Mouse (Mus musculus) forebrain, embryonic 11.5 days (tissue): ENCODE data around the gene Dlx6. TPM values are rescaled to one million over a fixed set of nuclear protein-coding genes. Genes with fewer than 3 reads are reported as not detected.

Experiments used
- ATAC-seq: fragments of 200-750 bp; cut with Nextera tagmentation; replicated peaks from 2 replicates; pipeline ENCODE4 v1.8.0; 2017; ENCODE audit warnings: moderate TSS enrichment; ENCODE audit not compliant: low FRiP score
- DNase-seq: peaks from one replicate; pipeline ENCODE4 v3.0.0-alpha.2; 2017; ENCODE audit warnings: low spot score
- H3K27ac ChIP-seq: fragments of 300-500 bp; sonication (generic); 2 replicates; pipeline ENCODE4 v1.5.1; 2014; ENCODE audit warnings: low read depth, low read length
- H3K27me3 ChIP-seq: fragments of 300-500 bp; sonication (generic); 2 replicates; pipeline ENCODE4 v1.6.1; 2014; ENCODE audit warnings: mild to moderate bottlenecking, low read length, mixed read lengths; ENCODE audit not compliant: control insufficient read depth, insufficient read depth
- H3K36me3 ChIP-seq: fragments of 300-500 bp; sonication (generic); 2 replicates; pipeline ENCODE4 v1.6.1; 2014; ENCODE audit warnings: mild to moderate bottlenecking, low read length, moderate library complexity, mixed read lengths; ENCODE audit not compliant: control insufficient read depth, insufficient read depth
- H3K4me1 ChIP-seq: fragments of 300-500 bp; sonication (generic); replicated peaks from 2 replicates; pipeline ENCODE4 v1.6.1; 2014; ENCODE audit warnings: low read length, mixed read lengths; ENCODE audit not compliant: control insufficient read depth, insufficient read depth
- H3K4me2 ChIP-seq: fragments of 300-500 bp; sonication (generic); 2 replicates; pipeline ENCODE4 v1.6.1; 2014; ENCODE audit warnings: low read depth, mild to moderate bottlenecking, low read length, moderate library complexity, mixed read lengths; ENCODE audit not compliant: severe bottlenecking
- H3K4me3 ChIP-seq: fragments of 300-500 bp; sonication (generic); 2 replicates; pipeline ENCODE4 v1.5.1; 2014; ENCODE audit warnings: low read depth, low read length
- H3K9ac ChIP-seq: fragments of 300-500 bp; sonication (generic); 2 replicates; pipeline ENCODE4 v1.6.1; 2014; ENCODE audit warnings: low read length
- H3K9me3 ChIP-seq: fragments of 300-500 bp; sonication (generic); 2 replicates; pipeline ENCODE4 v1.6.1; 2016; ENCODE audit warnings: low read length, mixed read lengths; ENCODE audit not compliant: control insufficient read depth
- WGBS: fragments of 180-500 bp; shearing (Covaris S2); extraction: QIAGEN DNeasy Blood & Tissue Kit; methylation state at CpG from one replicate; pipeline ENCODE4 v1.1.7; 2014; 5-methylcytosine and 5-hydroxymethylcytosine counted together
- polyA plus RNA-seq: library from polyadenylated mRNA; unstranded; fragments of >200 nt; fragmentation: Nextera tagmentation; extraction: Ambion mirVana; gene quantifications from 2 replicates; pipeline ENCODE4 v1.2.1, GENCODE M21; 2014

Dlx6 gene
- polyA plus RNA-seq, 1 experiment from 2014 or later, result 4.5 TPM

DNA sequence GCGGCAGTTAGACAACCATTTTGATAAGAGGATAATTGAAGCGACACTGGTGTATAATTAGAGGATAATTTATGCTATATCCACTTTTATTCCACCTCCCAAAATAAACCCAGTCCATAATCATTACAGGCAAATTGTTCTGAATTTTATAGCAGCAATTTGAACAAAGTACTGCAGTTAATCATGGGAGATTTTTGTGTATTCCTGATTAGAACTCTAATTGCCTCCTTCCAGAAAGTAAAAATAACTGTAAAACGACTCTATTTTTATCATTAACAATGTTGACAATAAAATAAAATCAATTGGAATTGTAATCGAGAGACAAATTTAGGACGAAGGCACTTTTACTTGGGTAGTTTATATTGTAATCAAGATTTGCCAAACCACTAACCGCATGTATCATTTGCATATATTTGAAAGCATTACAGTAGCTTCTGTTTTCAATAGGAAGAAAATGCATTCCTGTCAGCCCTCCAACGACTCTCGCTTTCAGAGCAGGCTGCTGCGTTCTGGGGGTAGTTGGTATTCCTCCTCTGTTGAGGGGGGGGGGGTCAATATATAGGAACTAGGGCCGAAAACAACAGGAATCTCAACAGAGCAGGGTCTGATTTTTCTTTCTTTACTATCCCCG is 1.2 kb upstream of the Dlx6 start:
- no peak for DNase-seq
- no peak overlapping the region; the same call in 1 of the 2 replicates for H3K27ac ChIP-seq
- 3% methylated on average over 11 of the region's 11 CpGs for WGBS

DNA sequence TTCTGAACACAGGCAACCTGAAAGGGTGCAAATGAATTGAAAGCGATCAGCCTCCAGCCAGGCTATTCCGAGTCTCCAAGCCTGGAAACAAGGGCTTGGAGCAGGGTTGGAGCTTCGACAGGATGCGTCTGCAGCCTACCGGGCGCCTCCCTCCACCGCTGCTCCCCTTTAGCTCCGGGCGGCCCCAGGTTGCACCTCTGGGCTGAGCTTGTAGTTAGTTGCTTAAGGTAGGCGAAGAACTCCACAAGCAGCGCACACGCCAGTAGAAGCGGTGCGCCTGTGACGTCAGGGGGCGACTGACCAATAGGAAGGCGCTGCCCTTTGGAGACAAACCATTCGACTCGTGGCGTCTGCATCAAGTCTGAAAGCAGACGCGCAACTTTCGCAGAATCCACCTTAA is 523 bp upstream of the Dlx6 start:
- Histone ChIP-seq H3K4me1 (peaks cover 12% of the 10 kb centered on the region; the same call in 1 of the 2 replicates), H3K36me3 (no peaks in the 10 kb centered on the region), H3K27me3 (peaks cover 85% of the 10 kb centered on the region), H3K4me3 (peak overlapping the region; percentile 49), H3K27ac (peak overlapping the region; percentile 79), H3K4me2 (peak overlapping the region; percentile 85), H3K9ac (peak overlapping the region; percentile 40), H3K9me3 (no peaks in the 10 kb centered on the region)
- ATAC-seq (peak; percentile 81), DNase-seq (peak; percentile 89)
- under 1% methylated on average over 23 of the region's 23 CpGs for WGBS

More for the DNA sequence above, 1.2 kb upstream of the Dlx6 start:
- Histone ChIP-seq H3K27me3 (peaks cover 85% of the 10 kb centered on the region), H3K36me3 (no peaks in the 10 kb centered on the region), H3K9me3 (no peaks in the 10 kb centered on the region), H3K4me3 (peak overlapping the region; percentile 49), H3K4me1 (peaks cover 12% of the 10 kb centered on the region; the same call in 1 of the 2 replicates), H3K4me2 (peak overlapping the region; percentile 85; the same call in 1 of the 2 replicates), H3K9ac (no peak overlapping the region; the same call in 1 of the 2 replicates)
- peak; percentile 10; the same call in 1 of the 2 replicates for ATAC-seq

DNA sequence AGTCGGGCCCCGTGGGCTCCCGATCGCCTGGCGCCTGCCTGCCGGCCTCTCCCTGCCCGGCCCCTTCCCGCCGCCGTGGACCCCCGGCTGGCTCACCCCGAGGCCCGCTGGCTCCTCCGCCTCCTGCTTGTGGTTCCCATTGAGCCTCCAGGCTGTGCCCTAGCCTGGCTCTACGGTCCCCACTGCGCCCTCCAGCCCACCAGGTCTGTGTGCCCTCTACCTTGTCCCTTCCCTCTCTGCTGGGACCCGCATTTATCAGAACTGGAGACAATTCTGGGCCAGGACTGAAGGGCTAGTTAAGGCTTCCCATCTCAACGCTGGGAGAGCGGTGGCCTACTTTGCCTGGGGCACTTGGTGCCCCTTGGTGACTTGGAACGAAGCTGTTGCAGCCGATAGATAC is 821 bp downstream of the Dlx6 start:
- H3K27ac ChIP-seq, result peak overlapping the region; percentile 79
- DNase-seq (no peak), ATAC-seq (peak; percentile 34)
- H3K36me3 ChIP-seq, result no peaks in the 10 kb centered on the region
- under 1% methylated on average over 20 of the region's 21 CpGs for WGBS
- peak overlapping the region; percentile 49 for H3K4me3 ChIP-seq
- H3K4me2 ChIP-seq, result peak overlapping the region; percentile 85
- H3K9ac ChIP-seq, result peak overlapping the region; percentile 64
- H3K27me3 ChIP-seq, result peaks cover 79% of the 10 kb centered on the region
- H3K9me3 ChIP-seq, result no peaks in the 10 kb centered on the region
- peaks cover 12% of the 10 kb centered on the region; the same call in 1 of the 2 replicates for H3K4me1 ChIP-seq

DNA sequence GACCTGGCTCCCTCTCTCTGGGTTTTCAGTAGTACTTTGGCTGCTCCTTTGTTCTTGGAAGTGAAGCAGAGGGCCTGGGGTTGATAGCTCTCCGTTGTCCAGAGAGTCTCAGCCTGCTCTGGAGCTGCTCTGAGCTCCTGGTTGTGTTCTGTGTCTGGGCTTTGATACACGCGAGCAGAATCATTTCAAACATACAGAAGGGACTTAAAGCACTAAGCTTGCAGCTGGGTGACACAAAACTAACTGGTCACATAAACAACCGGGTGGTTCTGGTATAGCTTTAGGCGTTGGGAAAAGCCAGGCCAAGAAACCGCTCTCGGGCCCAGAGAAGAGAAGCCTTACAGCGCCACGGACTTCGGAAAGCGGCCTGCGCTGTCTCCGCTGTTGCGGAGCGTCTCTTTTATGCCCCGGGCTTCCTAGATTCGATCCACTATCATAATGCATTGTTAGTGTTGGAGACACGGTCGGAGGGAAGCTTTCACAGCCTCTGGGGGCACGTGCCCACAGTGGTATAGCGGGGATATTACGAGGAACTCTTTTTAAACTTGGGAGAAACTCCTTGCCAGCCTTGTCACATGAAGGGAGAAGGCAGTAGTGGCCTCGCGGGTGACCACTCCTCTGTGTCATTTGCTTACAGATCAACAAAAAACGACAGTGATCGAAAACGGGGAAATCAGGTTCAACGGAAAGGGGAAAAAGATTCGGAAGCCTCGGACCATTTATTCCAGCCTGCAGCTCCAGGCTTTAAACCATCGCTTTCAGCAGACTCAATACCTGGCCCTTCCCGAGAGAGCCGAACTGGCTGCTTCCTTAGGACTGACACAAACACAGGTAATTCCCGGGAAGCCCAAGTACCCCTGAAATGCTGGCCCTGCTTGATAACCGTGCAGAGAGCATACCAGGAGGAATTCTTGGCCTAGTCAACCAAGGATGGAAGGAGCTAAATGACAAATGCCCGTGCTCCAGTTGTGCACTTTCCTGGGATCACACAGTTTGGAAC is 1.6 kb downstream of the Dlx6 start:
- WGBS, result under 1% methylated on average over 36 of the region's 36 CpGs

DNA sequence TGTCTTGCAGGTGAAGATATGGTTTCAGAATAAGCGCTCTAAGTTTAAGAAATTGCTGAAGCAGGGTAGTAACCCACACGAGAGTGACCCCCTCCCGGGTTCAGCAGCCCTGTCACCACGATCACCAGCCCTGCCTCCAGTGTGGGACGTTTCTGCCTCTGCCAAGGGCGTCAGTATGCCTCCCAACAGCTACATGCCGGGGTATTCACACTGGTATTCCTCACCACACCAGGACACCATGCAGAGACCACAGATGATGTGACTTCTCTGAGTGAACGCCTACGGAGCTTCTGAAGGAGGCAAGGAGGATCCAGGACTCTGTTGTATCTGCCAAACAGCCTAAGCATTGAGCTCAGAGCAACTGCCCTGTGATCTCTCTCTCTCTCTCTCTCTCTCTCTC is 3.9 kb downstream of the Dlx6 start:
- Histone ChIP-seq H3K36me3 (no peaks in the 10 kb centered on the region), H3K9me3 (no peaks in the 10 kb centered on the region), H3K4me3 (peak overlapping the region; percentile 17), H3K4me2 (peak overlapping the region; percentile 26; the same call in 1 of the 2 replicates), H3K27me3 (peaks cover 80% of the 10 kb centered on the region), H3K27ac (peak overlapping the region; percentile 50; the same call in 1 of the 2 replicates), H3K9ac (peak overlapping the region; percentile 27; the same call in 1 of the 2 replicates), H3K4me1 (peaks cover 6% of the 10 kb centered on the region; the same call in 1 of the 2 replicates)
- WGBS, result 11% methylated on average over 9 of the region's 9 CpGs
- ATAC-seq (no peak), DNase-seq (no peak)

More for the DNA sequence above, 1.6 kb downstream of the Dlx6 start:
- Histone ChIP-seq H3K4me3 (peak overlapping the region; percentile 49), H3K27ac (peak overlapping the region; percentile 79), H3K27me3 (peaks cover 77% of the 10 kb centered on the region), H3K4me2 (peak overlapping the region; percentile 85; the same call in 1 of the 2 replicates), H3K9me3 (no peaks in the 10 kb centered on the region), H3K36me3 (no peaks in the 10 kb centered on the region), H3K4me1 (peaks cover 12% of the 10 kb centered on the region; the same call in 1 of the 2 replicates), H3K9ac (peak overlapping the region; percentile 64)
- DNase-seq (no peak), ATAC-seq (no peak)

DNA sequence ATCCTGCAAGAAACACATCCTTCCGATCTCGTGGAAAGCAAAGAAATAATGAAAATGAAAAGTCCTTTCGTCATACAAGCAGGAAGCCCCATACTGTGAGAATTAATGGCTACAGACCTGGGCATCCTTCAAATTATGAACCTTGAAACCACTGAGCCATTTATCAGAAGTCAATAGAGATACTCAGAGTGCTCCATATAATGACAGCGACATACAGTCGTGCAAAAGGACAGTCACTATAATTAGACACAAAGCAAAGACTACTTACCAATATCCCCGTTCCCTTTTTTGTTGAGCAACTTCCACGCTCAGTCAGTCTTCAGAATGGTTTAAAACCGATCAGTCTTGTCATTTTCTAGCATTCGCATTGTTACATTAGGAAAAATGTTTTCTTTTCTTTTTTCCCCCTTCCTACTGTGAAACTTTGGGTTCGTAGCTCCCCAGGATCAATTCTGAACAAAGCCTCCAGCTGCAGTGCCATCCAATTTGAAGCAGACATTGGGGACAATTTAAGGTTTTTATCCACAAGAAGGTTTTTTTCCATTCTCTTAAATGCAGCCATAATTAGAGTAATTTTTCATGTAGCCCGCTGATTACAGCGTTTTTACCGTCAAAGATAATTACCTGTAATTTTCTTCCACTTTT is 6.0 kb downstream of the Dlx6 start:
- Histone ChIP-seq H3K9ac (no peak overlapping the region), H3K36me3 (no peaks in the 10 kb centered on the region), H3K4me3 (peak overlapping the region; percentile 10; the same call in 1 of the 2 replicates), H3K9me3 (no peaks in the 10 kb centered on the region), H3K4me1 (no peaks in the 10 kb centered on the region; the same call in 1 of the 2 replicates), H3K4me2 (no peak overlapping the region), H3K27me3 (peaks cover 80% of the 10 kb centered on the region), H3K27ac (peak overlapping the region; percentile 59)
- no peak for DNase-seq
- ATAC-seq, result no peak
- 4% methylated on average over 13 of the region's 13 CpGs for WGBS

DNA sequence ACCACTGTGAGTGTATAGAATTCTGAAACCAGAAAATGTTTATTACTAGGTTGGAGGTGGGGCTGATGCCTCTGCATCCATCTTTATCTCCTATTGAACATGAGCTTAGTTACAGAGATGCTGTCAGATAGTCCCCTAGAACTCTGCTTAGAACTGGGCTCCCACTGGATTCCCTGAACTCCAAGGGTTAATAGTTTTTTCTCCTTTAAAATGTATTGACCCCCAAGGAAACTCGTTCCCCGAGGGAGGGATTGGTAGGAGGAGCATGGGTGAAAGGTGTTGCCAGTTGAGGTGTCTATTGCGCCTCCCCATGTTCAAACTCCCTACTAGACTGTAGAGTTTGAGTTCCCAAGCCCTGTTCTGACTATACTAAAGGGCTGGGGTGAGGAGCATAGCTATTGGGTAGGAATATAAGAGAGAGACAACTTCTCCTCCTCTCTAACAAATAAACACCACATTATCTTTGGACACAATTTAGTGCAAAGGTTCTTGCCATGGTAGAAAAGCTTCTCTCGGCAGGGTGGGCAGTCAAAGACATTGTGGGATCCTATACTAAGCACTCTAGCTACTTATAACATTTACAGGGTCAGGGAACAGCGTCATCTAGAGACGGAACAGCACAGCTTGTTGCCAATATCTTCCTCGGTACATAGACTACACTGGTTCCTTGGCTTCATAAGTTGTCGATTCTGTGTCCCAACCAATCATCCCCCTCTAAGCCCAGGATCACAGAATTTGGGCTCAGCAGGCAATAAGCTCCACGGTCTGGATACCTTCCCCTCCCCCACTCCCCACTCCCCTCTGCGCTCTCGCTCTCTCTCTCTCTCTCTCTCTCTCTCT is 7.0 kb downstream of the Dlx6 start:
- Histone ChIP-seq H3K36me3 (no peaks in the 10 kb centered on the region), H3K9ac (peak overlapping the region; percentile 12; the same call in 1 of the 2 replicates), H3K4me3 (peak overlapping the region; percentile 21), H3K27ac (peak overlapping the region; percentile 65; the same call in 1 of the 2 replicates), H3K27me3 (peaks cover 81% of the 10 kb centered on the region), H3K9me3 (no peaks in the 10 kb centered on the region), H3K4me2 (no peak overlapping the region), H3K4me1 (no peaks in the 10 kb centered on the region)
- DNase-seq (no peak), ATAC-seq (0 out of 2 replicates have a peak, but pooled peaks have one; percentile 22)
- whole genome bisulfite sequencing, result 0% methylated on average over 10 of the region's 11 CpGs
